Mouse (Mus musculus): ENCODE data around the gene Cgref1.

DNA sequence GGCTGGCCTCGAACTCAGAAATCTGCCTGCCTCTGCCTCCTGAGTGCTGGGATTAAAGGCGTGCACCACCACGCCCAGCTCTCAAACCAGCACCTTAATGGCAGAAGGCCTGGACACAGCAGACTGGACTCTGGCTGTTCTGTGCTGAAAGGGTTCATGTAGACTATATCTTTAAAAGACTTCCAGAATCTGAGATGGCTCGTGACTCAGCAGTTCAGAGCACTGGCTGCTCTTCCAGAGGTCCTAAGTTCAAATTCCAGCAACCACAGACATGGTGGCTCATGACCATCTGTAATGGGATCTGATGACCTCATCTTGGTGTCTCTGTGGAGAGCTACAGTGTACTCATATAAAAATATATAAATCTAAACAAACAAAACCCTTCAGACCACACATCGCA, 43.5 kb downstream of the Cgref1 start:
- TF ChIP-seq POLR2A (IDR thresholded peaks at IDR 0.05; ENCODE audit: low read depth, low read length) (no peak), CTCF (IDR thresholded peaks at IDR 0.05; ENCODE audit: extremely low read depth, insufficient read length, insufficient replicate concordance, low read depth, low read length) (no peak)
